Mouse (Mus musculus): Measurements from ENCODE around the gene Ccin.

DNA sequence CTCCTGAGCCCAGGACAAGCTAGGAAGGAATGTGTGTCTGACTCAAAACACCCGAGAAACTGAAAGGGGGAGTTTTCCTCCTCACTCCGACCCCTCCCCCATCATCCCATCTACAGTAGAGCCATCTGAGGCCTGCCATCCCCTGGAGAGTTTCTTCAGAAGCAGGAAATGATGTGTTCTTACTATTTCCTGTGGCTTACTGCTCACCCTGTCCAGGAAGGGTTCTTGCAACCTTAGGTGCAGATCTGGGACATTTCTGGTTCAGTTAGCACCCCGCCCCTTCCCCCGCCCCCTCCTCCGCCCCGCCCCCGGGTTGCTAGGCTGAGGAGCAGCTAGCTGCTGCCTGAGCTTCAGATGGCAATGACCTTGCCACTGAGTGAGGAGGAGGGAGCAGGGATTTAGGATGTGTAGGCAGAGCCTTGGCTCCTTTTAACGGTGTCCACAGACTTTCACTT, 11.1 kb upstream of the Ccin start:
- TF ChIP-seq CTCF (IDR thresholded peaks at IDR 0.05; ENCODE audit: low read depth) (no peak), EP300 (optimal IDR thresholded peaks at IDR 0.05) (no peak)
